Mouse (Mus musculus): Measurements from ENCODE around the gene Zfyve19.

Gene Zfyve19

GRCm38 (mm10) chr2:119196316-119197108 lies 11.9 kb upstream of the Zfyve19 start:
- DNase-seq, result peak; percentile 47

- no peak for DNase-seq
Measured at GRCm38 (mm10) chr2:119197493-119197892, 10.9 kb upstream of the Zfyve19 start.

- DNase-seq, result no peak
Measured at GRCm38 (mm10) chr2:119198049-119198448, 10.4 kb upstream of the Zfyve19 start.

- DNase-seq, result no peak
Measured at GRCm38 (mm10) chr2:119198934-119199333, 9.5 kb upstream of the Zfyve19 start.

GRCm38 (mm10) chr2:119202914-119203453 lies 5.4 kb upstream of the Zfyve19 start:
- DNase-seq, result peak; percentile 17

- no peak for DNase-seq
Measured at GRCm38 (mm10) chr2:119203871-119204460, 4.5 kb upstream of the Zfyve19 start.

- peak; percentile 8 for DNase-seq
Measured at GRCm38 (mm10) chr2:119207961-119208343, 465 bp upstream of the Zfyve19 start.

GRCm38 (mm10) chr2:119209176-119209507 lies 725 bp downstream of the Zfyve19 start:
- DNase-seq, result no peak

GRCm38 (mm10) chr2:119229775-119230704 lies 21.6 kb downstream of the Zfyve19 start, which contains the start of gene Ppp1r14d:
Gene Ppp1r14d (minus strand): TSS chr2:119229906.
- no peak for DNase-seq

- DNase-seq, result peak; percentile 11
Measured at GRCm38 (mm10) chr2:119236682-119237209, 28.3 kb downstream of the Zfyve19 start.

- peak; percentile 26 for DNase-seq
Measured at GRCm38 (mm10) chr2:119237210-119237870, 28.9 kb downstream of the Zfyve19 start, which contains the start of gene Spint1. Gene Spint1 (plus strand): TSS chr2:119237362.

GRCm38 (mm10) chr2:119237871-119238220 lies 29.4 kb downstream of the Zfyve19 start:
- peak; percentile 20 for DNase-seq

- DNase-seq, result no peak
Measured at GRCm38 (mm10) chr2:119238671-119239070, 30.3 kb downstream of the Zfyve19 start.

- DNase-seq, result no peak
Measured at GRCm38 (mm10) chr2:119240075-119240818, 31.8 kb downstream of the Zfyve19 start.

- DNase-seq, result no peak
Measured at GRCm38 (mm10) chr2:119240819-119241186, 32.4 kb downstream of the Zfyve19 start.

- DNase-seq, result no peak
Measured at GRCm38 (mm10) chr2:119242548-119242947, 34.1 kb downstream of the Zfyve19 start.

GRCm38 (mm10) chr2:119245246-119245645 lies 36.8 kb downstream of the Zfyve19 start:
- no peak for DNase-seq

- DNase-seq, result no peak
Measured at GRCm38 (mm10) chr2:119247904-119248303, 39.5 kb downstream of the Zfyve19 start.

- no peak for DNase-seq
Measured at GRCm38 (mm10) chr2:119249592-119250061, 41.2 kb downstream of the Zfyve19 start.

- DNase-seq, result no peak
Measured at GRCm38 (mm10) chr2:119250377-119250776, 42.0 kb downstream of the Zfyve19 start.

GRCm38 (mm10) chr2:119250826-119251478 lies 42.5 kb downstream of the Zfyve19 start:
- DNase-seq, result peak; percentile 89
